Mouse (Mus musculus): ENCODE measurements around the gene Vsig4. TPM values are rescaled to one million over a fixed set of nuclear protein-coding genes. Genes with fewer than 3 reads are reported as not detected.
"Not testable (repeated sequence)": the region's sequence is repeated elsewhere in the genome, so short reads cannot be mapped to it uniquely, and the experiment has no call there.

The Vsig4 gene
- total RNA-seq (2021) = not detected in 2 replicates
- long read RNA-seq, partial matches to known transcripts = 1 of 7 reads
- long read RNA-seq, other reads (novel, unspliced or antisense) = 2 of 7 reads

GRCm38 (mm10) chrX:96293338-96293737, at the start of gene Vsig4:
TSS of gene Vsig4 (minus strand) at chrX:96293438.
- no peak for DNase-seq

GRCm38 (mm10) chrX:96339108-96339507, 45.9 kb upstream of the Vsig4 start:
- DNase-seq = no peak

GRCm38 (mm10) chrX:96329764-96330163, 36.5 kb upstream of the Vsig4 start:
- no peak for DNase-seq

GRCm38 (mm10) chrX:96256509-96256908, 36.7 kb downstream of the Vsig4 start:
- no peak for DNase-seq

- no peak for DNase-seq
Observed at GRCm38 (mm10) chrX:96239644-96240043, 53.6 kb downstream of the Vsig4 start.

- DNase-seq = no peak
Observed at GRCm38 (mm10) chrX:96239037-96239436, 54.2 kb downstream of the Vsig4 start.

GRCm38 (mm10) chrX:96235775-96236174, 57.5 kb downstream of the Vsig4 start:
- no peak for DNase-seq

GRCm38 (mm10) chrX:96227030-96227429, 66.2 kb downstream of the Vsig4 start:
- no peak for DNase-seq

GRCm38 (mm10) chrX:96225474-96225873, 67.8 kb downstream of the Vsig4 start:
- DNase-seq = no peak

GRCm38 (mm10) chrX:96224210-96224609, 69.0 kb downstream of the Vsig4 start:
- no peak for DNase-seq

- no peak for DNase-seq
Observed at GRCm38 (mm10) chrX:96218088-96218487, 75.2 kb downstream of the Vsig4 start.

GRCm38 (mm10) chrX:96206872-96207271, 86.4 kb downstream of the Vsig4 start:
- no peak for DNase-seq

- DNase-seq = not testable (repeated sequence)
Observed at GRCm38 (mm10) chrX:96205143-96205542, 88.1 kb downstream of the Vsig4 start.

Small RNAs within 50 kb of the gene (microRNA-seq; reads per million reads assigned to microRNA genes)
- 33.6 to 170 reads per million in 2 experiments for gene Mir223

Other genes starting within 250 kb of the Vsig4 start
- gene Msn, start 197.4 kb downstream of the Vsig4 start, total RNA-seq (2021) = 128 and 142 TPM in 2 replicates
- 6.7 and 8.2 TPM in 2 replicates for gene Heph, start 161.9 kb upstream of the Vsig4 start, total RNA-seq (2021)
- gene Hsf3, start 162.9 kb upstream of the Vsig4 start, total RNA-seq (2021) = not detected in 2 replicates